Mouse (Mus musculus) liver, embryonic 14.5 days (tissue): ENCODE data around the gene Dennd1a.

Experiments used
- CTCF ChIP-seq: IDR thresholded peaks from 2 replicates; pipeline ENCODE4 v1.5.1; 2016; ENCODE audit warnings: antibody characterized with exemption, low read depth, control low read depth
- EP300 ChIP-seq: IDR thresholded peaks from 2 replicates; pipeline ENCODE4 v1.6.1; 2016; ENCODE audit warnings: antibody characterized with exemption, low read depth

- no peak for TF ChIP-seq EP300
- no peak for TF ChIP-seq CTCF
Observed at GRCm38 (mm10) chr2:38144831-38145230, 142.4 kb downstream of the Dennd1a start.
